Mouse (Mus musculus) kidney, adult 2 months (tissue): ENCODE results near the gene Lsr.

Experiments used
- CTCF ChIP-seq: fragments of 200-500 bp; conservative IDR thresholded peaks from 2 replicates; pipeline ENCODE4 v1.5.1; 2011; ENCODE audit warnings: low read depth, mild to moderate bottlenecking, control low read depth, low read length, moderate library complexity, mixed read lengths; ENCODE audit not compliant: insufficient read depth, insufficient read length
- POLR2A ChIP-seq: fragments of 200-500 bp; IDR thresholded peaks from one replicate; pipeline ENCODE4 v1.6.1; 2011; ENCODE audit warnings: low read depth, low read length, control low read depth

DNA sequence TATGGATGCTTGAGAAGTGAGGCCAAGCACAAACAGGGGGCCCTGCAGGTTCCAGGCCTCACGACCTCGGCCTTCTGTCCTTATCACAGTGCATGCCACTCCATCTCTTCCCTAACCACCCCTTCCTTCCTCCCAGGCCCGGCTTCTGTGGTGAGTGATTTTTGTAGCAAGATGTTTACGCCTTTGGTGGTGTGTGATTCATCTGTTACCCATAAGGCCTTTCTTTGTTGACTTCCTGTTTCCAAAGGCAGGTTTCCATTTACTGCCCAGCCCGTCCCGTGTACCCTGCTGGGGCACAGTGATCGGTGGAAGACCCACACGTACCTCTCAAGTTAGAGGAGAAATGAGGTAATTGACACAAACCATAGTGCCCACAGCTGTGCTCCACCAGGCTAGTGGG, 29.4 kb upstream of the Lsr start:
- TF ChIP-seq CTCF (no peak), POLR2A (no peak)
